Mouse (Mus musculus): ENCODE data around the gene Cercam. TPM values are rescaled to one million over a fixed set of nuclear protein-coding genes. Genes with fewer than 3 reads are reported as not detected.
A peak's percentile ranks its signal among the peaks of the same experiment; 100 is the strongest.

The Cercam gene
- polyA plus RNA-seq, 1 experiment from 2014 or later, result 22.8 TPM

DNA sequence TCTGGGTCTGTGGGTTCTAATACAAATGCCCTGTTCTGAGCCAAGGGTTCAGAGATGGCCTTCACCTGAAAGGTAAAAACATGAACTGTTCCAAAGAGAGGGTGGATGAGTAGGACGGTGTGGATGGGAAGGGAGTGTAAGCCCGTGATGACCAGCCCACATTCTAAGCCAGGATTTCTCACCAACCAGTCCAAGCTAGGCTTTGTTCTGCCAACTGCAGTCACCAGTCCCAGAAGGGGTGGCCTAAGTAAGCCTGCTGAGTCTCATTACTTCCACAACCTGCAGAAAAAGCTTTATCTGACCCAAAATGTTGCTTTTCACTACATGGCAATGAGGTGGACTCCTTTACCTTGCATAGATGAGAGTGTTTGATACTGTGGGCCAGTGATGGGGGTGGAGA, 24.8 kb upstream of the Cercam start:
- no peaks in the 10 kb centered on the region for H3K9me3 ChIP-seq
- no peak overlapping the region for H3K4me3 ChIP-seq
- WGBS, result 87% methylated on average over 2 of the region's 2 CpGs
- H3K4me1 ChIP-seq, result peaks cover 27% of the 10 kb centered on the region
- no peak overlapping the region for H3K27ac ChIP-seq
- H3K27me3 ChIP-seq (ENCODE audit: insufficient read depth, poor library complexity, severe bottlenecking), result peaks cover 73% of the 10 kb centered on the region
- DNase-seq (ENCODE audit: low spot score), result no peak
- H3K36me3 ChIP-seq, result peaks cover 54% of the 10 kb centered on the region

DNA sequence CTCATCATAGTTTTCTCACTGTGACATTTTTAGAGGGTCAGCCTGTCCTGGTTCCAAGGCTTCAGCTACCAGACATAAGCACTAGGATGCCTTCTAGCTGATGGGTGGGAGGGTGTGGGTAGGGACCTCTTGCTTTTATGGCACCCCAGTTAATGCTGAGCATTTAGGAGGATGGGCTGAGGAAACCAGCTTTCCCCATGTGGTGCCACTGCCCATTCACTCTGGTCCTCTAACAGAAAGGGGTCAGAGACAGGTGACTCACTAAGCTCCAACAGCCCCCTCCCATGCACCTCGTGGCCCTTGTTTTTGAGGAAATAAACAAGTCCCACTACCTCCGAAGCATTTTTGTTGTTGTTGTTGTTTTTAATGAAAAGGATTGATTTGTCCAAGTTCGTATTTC, 24.3 kb upstream of the Cercam start:
- Histone ChIP-seq H3K9me3 (no peaks in the 10 kb centered on the region), H3K36me3 (peaks cover 53% of the 10 kb centered on the region), H3K27ac (no peak overlapping the region), H3K4me3 (no peak overlapping the region), H3K27me3 (ENCODE audit: insufficient read depth, poor library complexity, severe bottlenecking) (peaks cover 78% of the 10 kb centered on the region), H3K4me1 (peaks cover 21% of the 10 kb centered on the region)
- WGBS, result 18% methylated on average over 3 of the region's 3 CpGs
- DNase-seq (ENCODE audit: low spot score), result no peak

DNA sequence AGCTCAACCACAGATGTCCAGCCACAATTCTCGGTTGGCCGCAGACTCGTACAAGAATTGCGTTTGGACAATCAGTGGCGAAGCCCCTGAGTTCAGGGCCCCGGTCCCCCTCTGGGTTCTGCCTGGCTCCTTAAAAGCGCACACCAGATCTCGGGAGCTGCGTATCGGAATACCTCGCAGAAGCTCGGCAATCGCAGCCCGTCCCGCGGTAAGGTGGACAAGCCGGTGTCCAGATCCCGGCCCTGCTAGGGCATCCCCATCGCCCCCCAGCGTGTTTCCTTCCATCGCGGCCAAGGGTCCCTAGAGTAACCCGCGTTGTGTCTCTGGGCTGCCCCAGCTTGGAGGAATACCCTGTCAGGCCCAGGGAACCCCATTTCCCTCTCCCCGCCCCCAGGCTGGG, 23.3 kb upstream of the Cercam start:
- Histone ChIP-seq H3K36me3 (peaks cover 49% of the 10 kb centered on the region), H3K9me3 (no peaks in the 10 kb centered on the region), H3K4me3 (peak overlapping the region; percentile 55), H3K4me1 (peaks cover 16% of the 10 kb centered on the region), H3K27ac (peak overlapping the region; percentile 17; the same call in 1 of the 2 replicates), H3K27me3 (ENCODE audit: insufficient read depth, poor library complexity, severe bottlenecking) (peaks cover 87% of the 10 kb centered on the region)
- WGBS, result 7% methylated on average over 25 of the region's 25 CpGs
- DNase-seq (ENCODE audit: low spot score), result no peak

- Histone ChIP-seq H3K4me3 (peak overlapping the region; percentile 55), H3K27me3 (ENCODE audit: insufficient read depth, poor library complexity, severe bottlenecking) (peaks cover 91% of the 10 kb centered on the region), H3K36me3 (peaks cover 43% of the 10 kb centered on the region), H3K9me3 (no peaks in the 10 kb centered on the region), H3K4me1 (peaks cover 14% of the 10 kb centered on the region), H3K27ac (peak overlapping the region; percentile 17; the same call in 1 of the 2 replicates)
- no peak for DNase-seq (ENCODE audit: low spot score)
- WGBS, result 5% methylated on average over 44 of the region's 47 CpGs
These were observed 22.7 kb upstream of the Cercam start for GRCm38 (mm10) chr2:29846061-29846853.

DNA sequence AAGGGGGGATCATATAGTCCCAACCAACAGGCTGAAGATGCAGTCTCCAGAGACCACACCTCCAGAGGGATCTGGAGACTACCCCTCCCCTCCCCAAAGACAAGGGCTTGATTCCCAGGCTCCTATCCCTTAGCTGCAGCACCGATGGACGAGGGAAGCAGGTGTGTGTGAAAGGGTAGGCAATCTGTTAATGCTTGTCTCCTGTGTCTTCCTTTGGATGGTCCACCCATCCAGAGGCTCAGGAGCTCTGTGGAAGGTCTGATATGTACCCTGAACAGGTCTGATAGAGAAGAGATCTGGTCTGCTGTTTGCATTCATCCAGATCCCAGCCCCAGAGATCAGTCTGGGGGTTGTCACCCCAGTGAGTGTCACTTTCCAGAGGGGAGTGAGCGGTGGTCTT, 22.1 kb upstream of the Cercam start:
- H3K4me1 ChIP-seq, result peaks cover 14% of the 10 kb centered on the region
- 40% methylated on average over 3 of the region's 3 CpGs for WGBS
- H3K9me3 ChIP-seq, result no peaks in the 10 kb centered on the region
- no peak overlapping the region for H3K4me3 ChIP-seq
- H3K27ac ChIP-seq, result no peak overlapping the region
- peaks cover 37% of the 10 kb centered on the region for H3K36me3 ChIP-seq
- DNase-seq (ENCODE audit: low spot score), result no peak
- peaks cover 90% of the 10 kb centered on the region for H3K27me3 ChIP-seq (ENCODE audit: insufficient read depth, poor library complexity, severe bottlenecking)

- no peak for DNase-seq (ENCODE audit: low spot score)
- WGBS, result 77% methylated on average over 8 of the region's 8 CpGs
- Histone ChIP-seq H3K4me1 (peaks cover 14% of the 10 kb centered on the region), H3K9me3 (no peaks in the 10 kb centered on the region), H3K27ac (no peak overlapping the region), H3K27me3 (ENCODE audit: insufficient read depth, poor library complexity, severe bottlenecking) (peaks cover 81% of the 10 kb centered on the region), H3K4me3 (no peak overlapping the region), H3K36me3 (peaks cover 15% of the 10 kb centered on the region)
These were observed 19.9 kb upstream of the Cercam start for GRCm38 (mm10) chr2:29849041-29849440.

DNA sequence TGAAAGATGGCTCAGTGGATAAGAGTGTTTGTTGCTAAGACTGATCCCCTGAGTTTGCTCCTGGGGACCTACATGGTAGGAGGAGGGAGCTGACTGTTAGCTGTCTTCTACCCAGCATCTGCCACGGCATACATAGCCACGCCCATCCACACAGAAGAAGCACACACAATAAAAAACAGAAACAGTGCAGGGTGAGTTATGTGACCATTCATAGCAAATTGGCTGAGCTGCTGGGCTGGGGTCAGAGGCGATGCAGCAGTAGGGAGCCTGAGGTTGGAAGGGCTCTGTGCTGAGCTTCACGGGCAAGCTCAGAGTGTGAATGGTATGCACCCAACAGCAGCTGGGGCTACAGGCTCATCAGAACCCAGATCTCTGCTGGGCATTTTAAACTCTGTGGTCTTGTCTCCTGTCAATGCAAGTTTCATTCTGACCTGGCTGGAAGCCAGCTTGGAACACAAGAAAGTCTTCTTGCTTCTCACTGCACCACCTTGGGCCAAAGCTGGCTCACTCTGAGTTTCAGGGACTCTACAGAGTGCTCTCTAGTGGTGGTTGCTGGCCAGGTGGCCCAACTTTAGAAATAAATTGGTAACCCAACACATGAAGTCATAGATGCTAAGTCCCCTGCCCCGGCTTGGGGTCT, 19.0 kb upstream of the Cercam start:
- 59% methylated on average over 5 of the region's 5 CpGs for WGBS
- Histone ChIP-seq H3K36me3 (peaks cover 11% of the 10 kb centered on the region; the same call in 1 of the 2 replicates), H3K27ac (no peak overlapping the region), H3K4me1 (peaks cover 14% of the 10 kb centered on the region), H3K4me3 (no peak overlapping the region), H3K27me3 (ENCODE audit: insufficient read depth, poor library complexity, severe bottlenecking) (peaks cover 75% of the 10 kb centered on the region), H3K9me3 (no peaks in the 10 kb centered on the region)
- no peak for DNase-seq (ENCODE audit: low spot score)

GRCm38 (mm10) chr2:29852957-29853485, 15.9 kb upstream of the Cercam start:
- Histone ChIP-seq H3K4me1 (peaks cover 7% of the 10 kb centered on the region; the same call in 1 of the 2 replicates), H3K27ac (no peak overlapping the region), H3K36me3 (no peaks in the 10 kb centered on the region), H3K4me3 (no peak overlapping the region), H3K9me3 (no peaks in the 10 kb centered on the region), H3K27me3 (ENCODE audit: insufficient read depth, poor library complexity, severe bottlenecking) (peaks cover 72% of the 10 kb centered on the region)
- WGBS, result 50% methylated on average over 4 of the region's 4 CpGs
- no peak for DNase-seq (ENCODE audit: low spot score)

- no peak overlapping the region for H3K4me3 ChIP-seq
- no peaks in the 10 kb centered on the region for H3K9me3 ChIP-seq
- peaks cover 67% of the 10 kb centered on the region for H3K27me3 ChIP-seq (ENCODE audit: insufficient read depth, poor library complexity, severe bottlenecking)
- no peaks in the 10 kb centered on the region for H3K36me3 ChIP-seq
- peaks cover 7% of the 10 kb centered on the region; the same call in 1 of the 2 replicates for H3K4me1 ChIP-seq
- WGBS, result 79% methylated on average over 5 of the region's 5 CpGs
- DNase-seq (ENCODE audit: low spot score), result no peak
- H3K27ac ChIP-seq, result no peak overlapping the region
These were observed 15.2 kb upstream of the Cercam start for GRCm38 (mm10) chr2:29853736-29854135.

DNA sequence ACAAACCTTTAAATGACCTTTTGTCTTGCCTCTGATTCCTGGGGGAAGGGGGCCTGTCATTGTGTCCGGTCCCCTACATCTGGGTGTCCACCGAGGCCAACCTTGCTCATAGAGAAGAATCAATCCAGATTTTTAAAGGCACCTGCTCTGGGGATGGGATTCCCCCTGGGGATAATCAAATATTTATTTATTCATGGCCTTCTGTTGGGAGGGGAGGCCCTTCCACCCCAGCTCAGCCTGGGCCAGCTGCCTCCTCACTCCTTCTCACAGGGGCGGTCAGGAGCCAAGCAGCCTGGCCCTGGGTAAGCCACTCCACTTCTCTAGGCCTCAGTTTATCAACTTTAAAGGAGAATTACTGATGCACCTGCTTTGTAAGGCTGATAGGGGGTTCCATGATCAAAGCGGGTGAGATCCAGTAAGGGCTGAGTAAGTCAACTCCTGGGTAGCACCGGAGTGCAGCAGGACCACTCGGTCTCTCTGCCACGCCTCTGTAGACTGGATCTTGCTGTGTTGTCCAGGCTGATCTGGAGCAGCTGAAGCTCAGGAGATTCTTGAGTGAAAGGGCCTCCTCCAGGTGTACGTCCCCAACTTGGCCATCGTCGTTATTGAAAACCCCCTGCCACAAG, 13.3 kb upstream of the Cercam start:
- WGBS, result 83% methylated on average over 10 of the region's 10 CpGs

DNA sequence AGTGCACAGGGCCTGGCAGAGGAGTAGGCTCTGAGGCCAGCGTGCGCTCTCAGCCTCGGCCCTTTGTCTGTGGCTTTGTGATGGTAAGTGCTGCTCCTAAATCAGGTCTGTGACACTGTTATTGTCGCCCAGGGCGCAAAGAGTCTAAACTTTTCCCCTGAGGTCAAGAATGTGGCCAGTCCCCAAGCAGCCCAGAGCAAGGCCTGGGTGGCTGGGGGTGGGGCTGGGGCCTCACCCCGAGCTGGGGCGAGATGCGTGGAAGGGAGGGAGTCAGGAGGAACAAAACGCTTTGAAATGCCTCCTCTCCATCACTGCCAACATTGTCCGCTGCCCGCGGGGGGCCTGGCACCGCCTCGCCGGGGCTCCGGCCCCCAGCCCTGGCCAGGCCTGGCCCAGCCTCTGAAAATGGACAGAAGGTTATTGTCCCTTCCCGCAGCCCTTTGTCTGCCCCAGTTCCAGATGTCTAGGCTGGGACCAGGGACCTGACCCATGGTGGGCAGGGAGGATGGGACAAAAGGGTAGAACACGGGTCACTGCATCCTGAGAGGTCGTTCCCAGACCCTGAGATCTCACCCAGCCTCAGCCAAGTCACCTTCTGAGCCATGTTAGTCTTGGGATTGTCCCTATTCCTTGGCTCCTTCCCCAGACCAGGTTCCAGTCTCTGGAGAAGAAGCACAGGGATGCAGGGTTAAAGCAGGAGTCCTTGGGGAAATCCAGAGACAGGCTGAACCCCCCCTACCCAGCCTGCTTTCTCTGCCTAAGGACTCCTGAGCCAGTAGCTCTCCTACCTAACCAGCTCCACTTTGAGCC, 12.3 kb upstream of the Cercam start:
- WGBS, result 40% methylated on average over 19 of the region's 19 CpGs

More for the DNA sequence above, 13.3 kb upstream of the Cercam start:
- Histone ChIP-seq H3K27me3 (ENCODE audit: insufficient read depth, poor library complexity, severe bottlenecking) (peaks cover 49% of the 10 kb centered on the region), H3K9me3 (no peaks in the 10 kb centered on the region), H3K4me1 (peaks cover 7% of the 10 kb centered on the region; the same call in 1 of the 2 replicates), H3K27ac (no peak overlapping the region), H3K36me3 (no peaks in the 10 kb centered on the region), H3K4me3 (no peak overlapping the region)
- DNase-seq (ENCODE audit: low spot score), result no peak

DNA sequence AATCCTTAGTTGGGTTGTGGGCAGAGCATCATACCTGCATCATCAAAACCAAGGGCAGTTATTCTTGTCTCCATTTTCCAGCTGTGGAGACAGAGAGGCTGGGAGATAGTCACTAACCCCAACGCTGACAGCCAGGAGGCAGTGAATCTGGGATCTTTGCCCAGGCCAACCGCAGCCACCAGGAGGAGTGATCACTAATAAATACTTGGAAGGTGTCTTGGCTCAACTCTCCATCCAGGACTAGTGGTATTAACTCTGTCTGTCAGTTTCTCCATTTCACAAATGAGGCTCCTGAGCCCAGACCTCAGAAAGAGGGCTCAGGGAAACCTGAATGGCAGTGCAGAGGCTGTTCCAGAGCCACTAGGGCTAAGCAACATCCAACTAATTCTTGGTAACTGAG, 11.6 kb upstream of the Cercam start:
- DNase-seq (ENCODE audit: low spot score), result no peak
- Histone ChIP-seq H3K27ac (no peak overlapping the region), H3K9me3 (no peaks in the 10 kb centered on the region), H3K27me3 (ENCODE audit: insufficient read depth, poor library complexity, severe bottlenecking) (peaks cover 45% of the 10 kb centered on the region), H3K4me1 (peaks cover 7% of the 10 kb centered on the region; the same call in 1 of the 2 replicates), H3K4me3 (no peak overlapping the region), H3K36me3 (no peaks in the 10 kb centered on the region)
- 58% methylated on average over 2 of the region's 2 CpGs for WGBS

More for the DNA sequence above, 12.3 kb upstream of the Cercam start:
- Histone ChIP-seq H3K27me3 (ENCODE audit: insufficient read depth, poor library complexity, severe bottlenecking) (peaks cover 45% of the 10 kb centered on the region), H3K9me3 (no peaks in the 10 kb centered on the region), H3K36me3 (no peaks in the 10 kb centered on the region), H3K27ac (no peak overlapping the region), H3K4me1 (peaks cover 7% of the 10 kb centered on the region; the same call in 1 of the 2 replicates), H3K4me3 (no peak overlapping the region)
- DNase-seq (ENCODE audit: low spot score), result no peak
